Mouse (Mus musculus) neural tube, embryonic 13.5 days (tissue): ENCODE measurements around the gene Vmn1r202. TPM values are rescaled to one million over a fixed set of nuclear protein-coding genes. Genes with fewer than 3 reads are reported as not detected.
"Not testable (repeated sequence)": the region's sequence is repeated elsewhere in the genome, so short reads cannot be mapped to it uniquely, and the experiment has no call there.

Experiments used
- ATAC-seq: fragments of 200-750 bp; cut with Nextera tagmentation; 2 replicates; pipeline ENCODE4 v1.8.0; 2017; ENCODE audit warnings: low read depth, mild to moderate bottlenecking, moderate TSS enrichment, moderate library complexity
- H3K27ac ChIP-seq: fragments of 300-500 bp; sonication (generic); replicated peaks from 2 replicates; pipeline ENCODE4 v1.5.1; 2015; ENCODE audit warnings: moderate library complexity, mild to moderate bottlenecking, inconsistent platforms
- H3K27me3 ChIP-seq: fragments of 300-500 bp; sonication (generic); 2 replicates; pipeline ENCODE4 v1.6.1; 2015; ENCODE audit warnings: mild to moderate bottlenecking, inconsistent platforms
- H3K36me3 ChIP-seq: fragments of 300-500 bp; sonication (generic); 2 replicates; pipeline ENCODE4 v1.6.1; 2015; ENCODE audit warnings: mild to moderate bottlenecking, inconsistent platforms
- H3K4me1 ChIP-seq: fragments of 300-500 bp; sonication (generic); replicated peaks from 2 replicates; pipeline ENCODE4 v1.6.1; 2015; ENCODE audit warnings: inconsistent platforms
- H3K4me2 ChIP-seq: fragments of 300-500 bp; sonication (generic); 2 replicates; pipeline ENCODE4 v1.6.1; 2015; ENCODE audit warnings: inconsistent platforms, mild to moderate bottlenecking, moderate library complexity
- H3K4me3 ChIP-seq: fragments of 300-500 bp; sonication (generic); 2 replicates; pipeline ENCODE4 v1.5.1; 2015; ENCODE audit warnings: mild to moderate bottlenecking, inconsistent platforms
- H3K9ac ChIP-seq: fragments of 300-500 bp; sonication (generic); 2 replicates; pipeline ENCODE4 v1.6.1; 2015; ENCODE audit warnings: moderate library complexity, mild to moderate bottlenecking, inconsistent platforms
- H3K9me3 ChIP-seq: fragments of 300-500 bp; sonication (generic); 2 replicates; pipeline ENCODE4 v1.6.1; 2016; ENCODE audit warnings: inconsistent platforms
- WGBS: fragments of 180-500 bp; shearing (Covaris S2); methylation state at CpG from one replicate; pipeline ENCODE4 v1.1.7; 2015; 5-methylcytosine and 5-hydroxymethylcytosine counted together
- polyA plus RNA-seq: library from polyadenylated mRNA; unstranded; fragments of >200 nt; fragmentation: Nextera tagmentation; extraction: Ambion mirVana; gene quantifications from 2 replicates; pipeline ENCODE4 v1.2.1, GENCODE M21; 2015

Vmn1r202 gene
- polyA plus RNA-seq: not detected in 2 replicates

- Histone ChIP-seq H3K36me3 (no peaks in the 10 kb centered on the region), H3K9me3 (no peaks in the 10 kb centered on the region), H3K27me3 (no peaks in the 10 kb centered on the region), H3K4me3 (no peak within 1 kb of the TSS), H3K9ac (no peak within 1 kb of the TSS), H3K4me1 (no peaks in the 10 kb centered on the region), H3K27ac (no peak within 1 kb of the TSS), H3K4me2 (no peak within 1 kb of the TSS)
- no peak for ATAC-seq
Measured at GRCm38 (mm10) chr13:22505281-22505680, at the start of gene Vmn1r202. Vmn1r202 (minus strand) TSS chr13:22505381.

GRCm38 (mm10) chr13:22552898-22553297, 47.7 kb upstream of the Vmn1r202 start, which contains the start of gene Vmn1r204:
Vmn1r204 (plus strand) TSS chr13:22553198.
- ATAC-seq, H3K9ac ChIP-seq, H3K4me2 ChIP-seq, H3K4me1 ChIP-seq, H3K4me3 ChIP-seq, H3K36me3 ChIP-seq, H3K27ac ChIP-seq, H3K27me3 ChIP-seq, H3K9me3 ChIP-seq: not testable (repeated sequence)
- 64% methylated on average over 1 of the region's 1 CpGs for WGBS

- Histone ChIP-seq H3K4me3 (no peak within 1 kb of the TSS), H3K36me3 (no peaks in the 10 kb centered on the region), H3K27me3 (no peaks in the 10 kb centered on the region), H3K4me1 (no peaks in the 10 kb centered on the region), H3K9ac (no peak within 1 kb of the TSS), H3K27ac (no peak within 1 kb of the TSS), H3K9me3 (no peaks in the 10 kb centered on the region), H3K4me2 (no peak within 1 kb of the TSS)
- no peak for ATAC-seq
Measured at GRCm38 (mm10) chr13:22517814-22518213, 12.6 kb upstream of the Vmn1r202 start, which contains the start of gene Vmn1r203. Vmn1r203 (plus strand) TSS chr13:22518114.

GRCm38 (mm10) chr13:22502431-22502830, 2.8 kb downstream of the Vmn1r202 start:
- Histone ChIP-seq H3K27ac (no peak overlapping the region), H3K4me2 (no peak overlapping the region), H3K4me1 (no peaks in the 10 kb centered on the region), H3K9ac (no peak overlapping the region), H3K36me3 (no peaks in the 10 kb centered on the region), H3K27me3 (no peaks in the 10 kb centered on the region), H3K9me3 (no peaks in the 10 kb centered on the region), H3K4me3 (no peak overlapping the region)
- WGBS: 54% methylated on average over 3 of the region's 3 CpGs
- ATAC-seq: no peak

- Histone ChIP-seq H3K9me3 (no peaks in the 10 kb centered on the region), H3K9ac (no peak within 1 kb of the TSS), H3K4me1 (no peaks in the 10 kb centered on the region), H3K27me3 (no peaks in the 10 kb centered on the region), H3K4me3 (no peak within 1 kb of the TSS), H3K4me2 (no peak within 1 kb of the TSS), H3K27ac (no peak within 1 kb of the TSS), H3K36me3 (no peaks in the 10 kb centered on the region)
- 69% methylated on average over 1 of the region's 1 CpGs for WGBS
- ATAC-seq: no peak
Measured at GRCm38 (mm10) chr13:22471623-22472022, 33.6 kb downstream of the Vmn1r202 start, which contains the start of gene Vmn1r201. Vmn1r201 (plus strand) TSS chr13:22471923.

- no peaks in the 10 kb centered on the region for H3K4me1 ChIP-seq
- H3K4me2 ChIP-seq: no peak overlapping the region
- H3K9ac ChIP-seq: no peak overlapping the region
- no peaks in the 10 kb centered on the region for H3K27me3 ChIP-seq
- no peak overlapping the region for H3K4me3 ChIP-seq
- H3K27ac ChIP-seq: no peak overlapping the region
- H3K9me3 ChIP-seq: no peaks in the 10 kb centered on the region
- ATAC-seq: no peak
- no peaks in the 10 kb centered on the region for H3K36me3 ChIP-seq
Measured at GRCm38 (mm10) chr13:22455145-22455544, 50.0 kb downstream of the Vmn1r202 start.

Other genes with a start within 250 kb of the Vmn1r202 start
- not detected in 2 replicates for gene Vmn1r195, start 234.9 kb downstream of the Vmn1r202 start, polyA plus RNA-seq
- not detected in 2 replicates for gene Vmn1r196, start 215.5 kb downstream of the Vmn1r202 start, polyA plus RNA-seq
- gene Vmn1r197, start 180.8 kb downstream of the Vmn1r202 start, polyA plus RNA-seq: not detected in 2 replicates
- gene Vmn1r198, start 155.0 kb downstream of the Vmn1r202 start, polyA plus RNA-seq: not detected in 2 replicates
- not detected in 2 replicates for gene Vmn1r199, start 125.6 kb downstream of the Vmn1r202 start, polyA plus RNA-seq
- gene Vmn1r200, start 115.0 kb downstream of the Vmn1r202 start, polyA plus RNA-seq: not detected in 2 replicates
- gene Vmn1r201, start 33.5 kb downstream of the Vmn1r202 start, polyA plus RNA-seq: not detected in 2 replicates
- not detected in 2 replicates for gene Vmn1r203, start 12.7 kb upstream of the Vmn1r202 start, polyA plus RNA-seq
- not detected in 2 replicates for gene Vmn1r204, start 47.8 kb upstream of the Vmn1r202 start, polyA plus RNA-seq
- gene Vmn1r205, start 87.6 kb upstream of the Vmn1r202 start, polyA plus RNA-seq: not detected in 2 replicates
- not detected in 2 replicates for gene Vmn1r206, start 118.9 kb upstream of the Vmn1r202 start, polyA plus RNA-seq
- gene Vmn1r207-ps, start 224.2 kb upstream of the Vmn1r202 start, polyA plus RNA-seq: not detected in 2 replicates